Mouse (Mus musculus): ENCODE measurements at regions not wholly inside any gene's neighbourhood (a gene's known extent, or its start where the extent isn't known, plus 50 kb on each side); places are given as distances from the start of the nearest gene placed in this dataset.

DNA sequence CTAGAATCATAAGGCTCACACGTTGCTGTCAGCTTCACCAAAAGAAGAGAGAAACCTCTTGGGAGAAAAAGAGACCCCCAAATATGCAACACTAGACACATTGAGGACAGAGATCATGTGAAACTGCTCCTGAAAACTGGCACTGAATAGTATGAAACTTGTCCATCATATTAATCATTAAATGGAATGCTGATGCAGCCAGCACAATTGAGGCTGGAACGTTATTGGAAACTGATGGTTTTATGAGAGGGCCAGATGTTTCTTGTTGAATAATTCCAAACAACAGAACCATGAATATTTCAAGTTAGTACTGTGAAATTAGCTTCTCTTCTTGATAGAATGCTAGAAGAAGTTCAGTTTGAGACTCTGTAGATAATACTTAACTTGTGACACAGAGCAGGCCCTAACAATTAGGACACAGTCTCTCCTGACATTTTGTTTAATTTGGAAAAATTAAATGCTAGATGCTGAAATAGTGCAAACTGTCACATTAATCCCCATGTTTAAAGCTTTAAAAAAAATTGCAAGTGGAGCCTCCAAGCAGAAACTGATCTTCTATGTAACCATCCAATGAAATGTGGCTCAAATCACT lies 354.4 kb upstream of the St6gal2 start:
- TF ChIP-seq USF1 (IDR thresholded peaks at IDR 0.05; ENCODE audit: low read depth, low read length), result no peak
- TF ChIP-seq CTCF (conservative IDR thresholded peaks at IDR 0.05 in 1 of 2, IDR thresholded peaks at IDR 0.05 in 1 of 2; ENCODE audit: low read depth in 2 of 2, low read length in 2 of 2), result no peak
- TF ChIP-seq MAZ (IDR thresholded peaks at IDR 0.05; ENCODE audit: low read depth, low read length), result no peak
- no peak for TF ChIP-seq MAFK (IDR thresholded peaks at IDR 0.05; ENCODE audit: insufficient replicate concordance, low read length)
- no peak for TF ChIP-seq USF2 (conservative IDR thresholded peaks at IDR 0.05; ENCODE audit: low read depth, low read length)
- TF ChIP-seq EP300 (IDR thresholded peaks at IDR 0.05; ENCODE audit: low read length), result no peak
- no peak for TF ChIP-seq POLR2A (IDR thresholded peaks at IDR 0.05; ENCODE audit: low read depth, low read length)
- no peak for TF ChIP-seq HCFC1 (IDR thresholded peaks at IDR 0.05; ENCODE audit: low read depth, low read length)
- no peak for TF ChIP-seq BHLHE40 (IDR thresholded peaks at IDR 0.05; ENCODE audit: low read depth, low read length)
- no peak for TF ChIP-seq E2F4 (IDR thresholded peaks at IDR 0.05; ENCODE audit: insufficient replicate concordance, low read depth, low read length)
- TF ChIP-seq MEF2A (IDR thresholded peaks at IDR 0.05; ENCODE audit: borderline replicate concordance, low read depth, low read length), result no peak
- TF ChIP-seq ZNF384 (IDR thresholded peaks at IDR 0.05; ENCODE audit: low read depth, low read length), result no peak
